Mouse (Mus musculus) 3T3-L1 (cell line): ENCODE measurements around the gene Rbm44.

Experiments
- DNase-seq: peaks from one replicate; pipeline ENCODE4 v3.0.0-alpha.2; 2015; ENCODE audit warnings: low read depth, low spot score

Gene Rbm44

GRCm38 (mm10) chr1:91144813-91145212, at the start of gene Rbm44:
Rbm44 (plus strand) TSS chr1:91145089.
- no peak for DNase-seq

GRCm38 (mm10) chr1:91095258-91095657, 49.6 kb upstream of the Rbm44 start:
- peak; percentile 91 for DNase-seq

- DNase-seq = no peak
Measured at GRCm38 (mm10) chr1:91095853-91096252, 49.0 kb upstream of the Rbm44 start.

DNA sequence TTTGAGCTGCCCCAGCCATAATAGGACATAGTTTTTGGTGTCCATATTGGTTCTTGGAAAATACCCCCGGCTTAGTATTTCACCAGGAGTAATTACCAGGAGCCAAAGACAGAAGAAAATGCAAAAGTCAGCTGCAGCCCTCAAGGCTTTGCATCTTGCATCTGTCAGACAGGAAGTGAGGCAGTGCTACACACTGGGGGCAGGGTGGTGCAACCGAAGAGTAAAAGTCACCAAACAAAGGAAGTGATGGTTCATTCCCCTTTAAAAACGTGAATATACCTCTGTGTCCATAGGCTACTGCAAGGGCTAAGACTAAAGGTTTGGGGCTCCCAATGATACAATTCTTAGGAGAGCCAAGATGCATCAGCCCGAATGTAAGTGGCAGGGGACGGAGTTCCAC, 48.4 kb upstream of the Rbm44 start:
- no peak for DNase-seq

DNA sequence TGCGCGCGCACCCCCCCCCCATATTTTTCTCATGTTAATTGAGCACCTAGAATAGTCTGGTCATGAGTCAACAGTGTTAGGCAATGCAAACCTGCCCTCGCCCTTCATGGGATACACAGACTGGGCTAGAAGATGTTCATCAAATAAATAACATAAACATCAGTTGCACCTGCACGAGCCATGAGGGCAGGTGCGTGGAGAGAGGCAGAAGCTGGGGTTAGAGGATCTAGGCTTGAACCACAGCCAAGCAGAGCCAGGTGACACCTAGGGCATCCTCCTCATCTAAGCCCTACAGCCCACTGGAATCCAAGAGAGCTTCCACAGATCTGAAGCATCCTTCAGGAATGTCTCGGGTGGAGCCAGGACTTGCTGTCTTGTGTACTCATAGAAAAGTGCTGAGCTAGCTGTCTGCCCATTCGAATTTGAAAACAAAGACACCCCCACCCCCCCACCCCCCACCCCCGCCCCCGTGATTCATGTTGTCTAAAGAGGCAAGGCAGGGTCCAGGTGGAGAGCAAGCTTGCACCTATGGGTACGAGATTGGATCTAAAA, 47.5 kb upstream of the Rbm44 start:
- peak; percentile 64 for DNase-seq

GRCm38 (mm10) chr1:91098887-91099286, 46.0 kb upstream of the Rbm44 start:
- peak; percentile 83 for DNase-seq

DNA sequence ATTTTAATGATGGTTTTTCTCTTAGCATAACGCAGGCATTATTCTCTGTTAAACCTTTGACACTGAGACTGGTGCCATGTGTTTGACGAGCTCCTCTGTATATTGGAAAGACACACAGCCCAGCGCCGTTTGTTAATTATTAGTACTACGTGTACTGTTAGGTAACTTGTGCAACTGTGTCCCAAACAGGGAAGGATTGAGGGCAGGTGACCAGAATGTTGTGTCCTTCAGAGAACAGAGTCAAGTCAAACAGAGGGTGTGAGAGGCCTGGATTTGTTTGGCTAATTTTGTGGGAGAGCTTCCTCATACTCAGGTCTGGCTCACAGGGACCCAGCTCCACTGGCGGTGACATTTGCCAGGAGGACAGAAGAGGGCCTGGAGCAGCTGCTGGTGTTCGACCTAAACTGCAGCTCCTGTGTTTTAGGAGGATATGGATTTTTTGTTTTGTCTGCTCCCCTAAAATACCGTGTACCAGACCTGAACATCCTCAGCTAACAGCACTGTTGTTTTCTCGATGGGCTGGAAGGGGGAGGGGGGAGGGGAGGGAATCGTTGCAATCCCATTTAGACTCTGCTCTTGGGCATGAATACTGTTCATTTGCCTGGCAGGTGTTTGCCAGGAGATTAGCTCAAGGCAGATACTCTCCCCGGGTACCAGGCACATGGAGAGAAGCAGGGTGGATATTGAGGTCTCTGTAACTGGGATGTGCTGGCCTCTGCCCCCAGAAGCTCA, 43.0 kb upstream of the Rbm44 start:
- no peak for DNase-seq

DNA sequence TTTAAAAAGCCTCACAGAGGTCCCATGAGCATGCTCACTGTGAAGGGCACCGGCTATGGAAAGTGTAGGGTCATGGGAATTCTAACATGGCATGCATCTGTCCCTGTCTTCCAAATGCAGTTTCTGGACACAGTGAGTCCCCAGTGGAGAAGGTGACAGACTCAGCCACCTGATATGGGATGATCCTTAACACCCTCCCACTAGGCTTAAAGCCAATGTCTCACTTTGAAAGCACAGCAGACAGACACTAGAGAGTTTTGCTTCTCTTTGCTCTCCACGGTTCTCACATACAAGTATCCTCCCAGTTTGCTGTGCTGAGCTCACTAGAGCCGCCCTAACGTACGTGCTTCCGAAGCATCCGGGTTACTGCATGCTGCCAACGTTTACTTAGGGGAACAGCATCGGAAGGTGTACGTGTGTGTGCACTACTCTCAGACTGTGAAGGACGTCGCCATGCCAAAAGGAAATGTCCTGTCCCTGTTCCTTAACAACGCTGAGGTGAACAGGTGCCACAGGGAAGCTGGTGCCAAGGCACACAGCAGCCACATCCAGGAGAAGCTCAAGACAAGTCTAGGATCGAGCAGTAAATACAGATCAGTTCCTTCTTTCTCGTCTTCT, 41.4 kb upstream of the Rbm44 start:
- no peak for DNase-seq

- no peak for DNase-seq
Measured at GRCm38 (mm10) chr1:91107548-91107947, 37.3 kb upstream of the Rbm44 start.

GRCm38 (mm10) chr1:91109302-91109701, 35.6 kb upstream of the Rbm44 start:
- peak; percentile 44 for DNase-seq

DNA sequence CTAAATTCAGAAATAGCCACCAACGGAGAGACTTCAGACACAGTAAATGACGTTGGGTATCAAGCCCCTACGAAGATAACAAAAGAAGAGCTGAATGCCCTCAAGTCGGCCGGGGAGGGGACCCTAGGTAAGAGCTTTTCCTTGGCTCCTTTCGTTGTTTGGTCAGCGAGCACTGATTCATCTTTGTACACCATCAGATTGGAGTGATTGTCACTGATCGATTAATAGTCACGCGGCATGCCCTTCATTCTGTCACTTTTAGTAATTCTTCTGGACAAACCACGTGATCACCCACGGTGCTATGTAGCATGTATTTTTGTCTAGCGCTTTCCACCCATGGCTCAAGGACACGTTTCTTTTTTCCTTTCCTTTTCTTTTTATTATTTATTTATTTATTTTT, 32.7 kb upstream of the Rbm44 start:
- DNase-seq = no peak

DNA sequence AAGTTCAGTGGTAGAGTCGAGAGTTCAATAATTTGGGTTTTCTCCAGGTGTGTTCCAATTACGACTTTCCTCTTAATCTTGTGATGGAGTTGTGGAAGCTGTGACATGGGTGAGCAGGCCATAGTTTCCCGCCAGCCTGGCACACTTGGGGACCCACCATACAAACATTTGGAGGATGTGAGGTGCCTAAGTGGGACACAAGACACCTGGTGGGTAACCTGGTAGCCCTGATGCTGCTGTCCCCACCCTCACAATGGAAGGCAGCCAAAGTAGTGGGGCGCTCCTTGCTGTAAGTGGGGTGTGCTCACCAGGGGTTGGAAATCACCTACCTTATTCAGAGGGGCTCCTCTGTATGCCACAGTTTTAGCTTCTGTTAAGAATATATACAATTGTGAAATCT, 32.3 kb upstream of the Rbm44 start:
- DNase-seq = no peak

GRCm38 (mm10) chr1:91122121-91122520, 22.8 kb upstream of the Rbm44 start:
- no peak for DNase-seq

- DNase-seq = no peak
Measured at GRCm38 (mm10) chr1:91123004-91123403, 21.9 kb upstream of the Rbm44 start.

DNA sequence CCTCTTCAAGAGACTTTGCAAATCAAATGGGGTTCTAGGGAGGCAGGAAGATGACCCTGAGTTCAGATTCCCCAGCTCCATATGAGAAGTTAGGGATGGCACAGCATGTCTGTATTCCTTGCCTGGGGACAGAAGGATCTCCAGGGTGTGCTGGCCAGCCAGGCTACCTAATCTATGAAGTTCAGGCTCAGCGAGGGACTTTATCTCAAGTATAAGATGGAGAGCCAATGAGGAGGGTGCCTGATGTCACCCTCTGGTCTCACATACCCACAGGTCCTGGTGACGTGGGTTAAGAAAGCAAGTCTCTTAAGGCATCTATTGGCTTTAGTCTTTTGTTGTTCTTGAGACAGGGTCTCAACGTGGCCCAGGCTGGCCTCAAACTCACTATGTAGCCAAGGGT, 21.4 kb upstream of the Rbm44 start:
- no peak for DNase-seq

DNA sequence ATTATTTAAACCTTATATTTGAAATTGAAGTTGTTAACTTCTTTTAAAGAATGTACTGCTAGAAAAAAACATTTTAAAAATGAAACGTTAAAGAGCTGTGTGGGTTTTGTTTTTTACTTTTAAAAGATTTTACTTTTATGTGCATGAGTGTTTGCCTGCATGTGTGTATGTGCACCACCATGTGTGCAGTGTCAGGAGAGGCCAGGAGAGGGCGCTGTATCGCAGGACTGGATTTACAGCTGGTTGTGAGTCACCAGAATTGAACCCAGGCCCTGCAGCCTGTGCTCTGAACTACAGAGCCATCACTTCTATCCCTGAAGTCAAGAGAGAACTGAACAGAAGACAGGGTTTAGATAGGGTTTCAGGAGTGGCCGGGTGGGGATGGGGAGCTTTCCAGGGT, 16.0 kb upstream of the Rbm44 start:
- DNase-seq = no peak

DNA sequence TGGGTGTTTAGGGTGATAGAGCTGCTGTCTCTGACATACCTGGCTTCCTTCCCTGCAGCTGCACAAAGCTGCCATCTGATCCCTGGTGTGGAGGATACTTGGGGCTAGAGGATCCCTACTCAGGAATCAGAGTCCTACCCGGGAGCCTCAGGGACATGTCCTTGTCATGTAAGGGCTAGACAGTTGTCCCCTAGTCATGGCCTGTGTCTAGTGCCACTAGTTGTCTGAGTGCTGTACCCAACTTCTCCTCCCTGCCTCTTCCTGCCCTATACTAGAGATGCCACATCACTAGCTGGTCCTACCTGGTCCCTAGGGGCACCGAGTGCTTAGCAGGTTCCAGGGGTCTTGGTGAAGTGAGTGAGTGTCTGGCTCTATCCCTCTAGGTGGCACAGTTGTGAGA, 7.9 kb upstream of the Rbm44 start:
- no peak for DNase-seq

DNA sequence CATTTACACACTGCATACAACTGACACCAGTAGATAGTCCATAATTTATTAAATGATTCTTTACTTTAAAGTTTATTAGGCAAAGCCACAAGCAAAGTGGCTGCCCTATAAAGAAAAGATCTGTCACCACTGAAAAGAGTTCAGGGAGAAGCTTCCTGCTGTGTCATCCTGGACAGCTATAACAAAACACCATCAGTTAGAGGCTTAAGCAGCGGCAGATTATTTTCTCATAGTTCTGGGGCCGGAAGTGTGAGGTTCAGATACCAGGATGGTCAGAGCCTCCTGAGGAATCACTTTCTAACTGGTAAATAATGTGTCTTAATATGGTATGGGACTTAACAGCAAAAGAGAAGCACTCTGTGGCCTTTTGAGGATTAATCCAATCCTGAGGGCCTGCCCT, 6.6 kb downstream of the Rbm44 start:
- no peak for DNase-seq

DNA sequence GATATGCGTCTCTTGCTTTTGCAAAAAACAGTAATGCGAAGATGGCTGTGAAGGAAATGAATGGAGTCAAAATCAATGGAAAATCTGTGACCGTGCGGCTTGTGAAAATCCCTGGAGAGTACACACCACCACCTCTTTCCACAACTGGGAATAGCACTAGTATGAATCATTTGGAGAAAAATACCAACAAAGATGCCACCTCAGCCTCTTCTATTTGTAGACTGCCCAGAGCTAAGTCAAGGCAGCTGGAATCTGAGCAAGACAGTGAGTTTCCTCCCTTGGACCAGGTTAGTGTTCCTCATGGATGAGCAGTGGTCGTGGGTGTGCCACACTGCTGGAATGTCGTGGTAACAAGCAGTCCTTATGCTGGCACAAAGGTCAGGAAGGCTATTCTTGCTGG, 21.9 kb downstream of the Rbm44 start:
- DNase-seq = peak; percentile 42

DNA sequence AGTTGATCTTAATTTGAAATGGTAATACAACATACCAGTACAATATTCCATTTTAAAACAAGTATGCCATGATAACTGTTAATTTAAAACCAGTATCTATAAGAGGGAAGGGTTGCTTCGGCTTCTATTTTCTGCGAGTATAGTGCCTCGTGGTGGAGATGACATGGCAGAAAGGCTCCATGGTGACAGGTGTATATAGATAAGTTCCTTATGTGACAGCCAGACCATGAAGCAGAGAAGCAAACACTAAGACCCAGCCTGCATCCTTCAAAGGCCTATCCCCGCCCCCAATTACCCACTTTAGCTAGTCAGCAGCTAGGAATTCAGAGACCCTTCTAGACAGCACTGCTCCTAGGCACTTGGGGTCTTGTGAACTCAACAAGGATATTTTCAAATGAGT, 24.3 kb downstream of the Rbm44 start:
- no peak for DNase-seq

DNA sequence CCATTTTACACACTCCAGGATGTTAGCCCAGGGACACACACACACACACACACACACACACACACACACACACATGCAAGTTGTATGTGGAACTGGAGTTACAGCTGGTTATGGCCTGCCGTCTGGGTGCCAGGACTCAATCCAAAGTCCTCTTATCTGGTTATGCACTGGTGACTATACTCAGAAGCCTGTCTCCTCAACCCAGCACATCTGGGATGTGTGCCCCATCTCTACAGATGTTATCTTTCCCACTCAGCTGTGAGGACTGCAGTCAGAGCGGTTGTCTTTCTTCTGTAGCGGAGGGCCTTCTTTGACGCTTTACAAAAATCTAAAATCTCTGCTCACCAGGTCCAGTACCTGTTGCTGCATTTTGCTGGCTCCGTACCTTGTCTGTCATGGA, 29.9 kb downstream of the Rbm44 start:
- no peak for DNase-seq

- no peak for DNase-seq
Measured at GRCm38 (mm10) chr1:91176026-91176425, 31.1 kb downstream of the Rbm44 start.

- DNase-seq = no peak
Measured at GRCm38 (mm10) chr1:91176871-91177270, 32.0 kb downstream of the Rbm44 start.
